Mouse (Mus musculus) liver (tissue): ENCODE results near the gene Zbp1.

Experiments
- DNase-seq: peaks from one replicate; pipeline ENCODE4 v3.0.0-alpha.2; 2020; ENCODE audit warnings: mixed read lengths

The Zbp1 gene

GRCm38 (mm10) chr2:173175703-173176102, 43.0 kb downstream of the Zbp1 start:
- DNase-seq, result no peak

- no peak for DNase-seq
Measured at GRCm38 (mm10) chr2:173174569-173174968, 44.2 kb downstream of the Zbp1 start.

GRCm38 (mm10) chr2:173173521-173174511, 44.9 kb downstream of the Zbp1 start:
- peak; percentile 56 for DNase-seq

GRCm38 (mm10) chr2:173173008-173173407, 45.7 kb downstream of the Zbp1 start:
- DNase-seq, result no peak

- DNase-seq, result no peak
Measured at GRCm38 (mm10) chr2:173172386-173172785, 46.3 kb downstream of the Zbp1 start.

GRCm38 (mm10) chr2:173171956-173172355, 46.8 kb downstream of the Zbp1 start:
- peak; percentile 6 for DNase-seq

GRCm38 (mm10) chr2:173171470-173171869, 47.3 kb downstream of the Zbp1 start:
- DNase-seq, result peak; percentile 45

GRCm38 (mm10) chr2:173170715-173171114, 48.0 kb downstream of the Zbp1 start:
- DNase-seq, result no peak

GRCm38 (mm10) chr2:173170081-173170480, 48.6 kb downstream of the Zbp1 start:
- DNase-seq, result peak; percentile 35

GRCm38 (mm10) chr2:173168411-173168851, 50.3 kb downstream of the Zbp1 start:
- no peak for DNase-seq

- no peak for DNase-seq
Measured at GRCm38 (mm10) chr2:173165357-173165756, 53.4 kb downstream of the Zbp1 start.

GRCm38 (mm10) chr2:173164946-173165345, 53.8 kb downstream of the Zbp1 start:
- no peak for DNase-seq

GRCm38 (mm10) chr2:173164358-173164757, 54.4 kb downstream of the Zbp1 start:
- peak; percentile 31 for DNase-seq

- no peak for DNase-seq
Measured at GRCm38 (mm10) chr2:173163380-173163779, 55.3 kb downstream of the Zbp1 start.

GRCm38 (mm10) chr2:173159354-173160311, 59.1 kb downstream of the Zbp1 start:
- DNase-seq, result peak; percentile 53

GRCm38 (mm10) chr2:173158390-173159055, 60.2 kb downstream of the Zbp1 start:
- no peak for DNase-seq

- no peak for DNase-seq
Measured at GRCm38 (mm10) chr2:173157871-173158270, 60.9 kb downstream of the Zbp1 start.

GRCm38 (mm10) chr2:173157376-173157775, 61.3 kb downstream of the Zbp1 start:
- DNase-seq, result no peak

- no peak for DNase-seq
Measured at GRCm38 (mm10) chr2:173156923-173157322, 61.8 kb downstream of the Zbp1 start.
